Mouse (Mus musculus): ENCODE results near the gene Slc6a5.

DNA sequence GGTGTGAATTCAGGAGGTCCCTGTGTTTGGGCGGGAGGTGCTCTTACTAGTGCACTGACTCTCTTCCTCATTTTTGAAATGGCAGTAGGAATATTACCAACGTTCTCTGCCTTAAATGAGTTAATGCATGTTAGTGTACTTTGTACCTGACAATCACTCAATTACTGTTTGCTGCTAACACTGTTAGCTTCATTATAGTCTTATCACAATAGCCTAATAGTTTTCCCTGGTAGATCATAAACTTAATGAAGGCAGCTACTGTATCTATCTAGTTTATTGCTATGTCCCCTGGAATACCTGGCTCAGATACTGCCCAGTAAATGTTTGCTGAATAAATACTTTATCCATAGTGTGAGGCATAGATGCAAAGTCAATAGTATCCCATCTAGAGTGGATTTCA is 15.2 kb upstream of the Slc6a5 start:
- TF ChIP-seq CTCF (IDR thresholded peaks at IDR 0.05; ENCODE audit: control insufficient read depth, insufficient read depth, insufficient replicate concordance, low read depth, low read length) (no peak), POLR2A (IDR thresholded peaks at IDR 0.05; ENCODE audit: control insufficient read depth, low read depth, low read length) (no peak)
